Mouse (Mus musculus): ENCODE results near the gene Senp7. TPM values are rescaled to one million over a fixed set of nuclear protein-coding genes. Genes with fewer than 3 reads are reported as not detected.
A peak's percentile ranks its signal among the peaks of the same experiment; 100 is the strongest.

The Senp7 gene
- polyA plus RNA-seq, 1 experiment = 3.6 TPM

DNA sequence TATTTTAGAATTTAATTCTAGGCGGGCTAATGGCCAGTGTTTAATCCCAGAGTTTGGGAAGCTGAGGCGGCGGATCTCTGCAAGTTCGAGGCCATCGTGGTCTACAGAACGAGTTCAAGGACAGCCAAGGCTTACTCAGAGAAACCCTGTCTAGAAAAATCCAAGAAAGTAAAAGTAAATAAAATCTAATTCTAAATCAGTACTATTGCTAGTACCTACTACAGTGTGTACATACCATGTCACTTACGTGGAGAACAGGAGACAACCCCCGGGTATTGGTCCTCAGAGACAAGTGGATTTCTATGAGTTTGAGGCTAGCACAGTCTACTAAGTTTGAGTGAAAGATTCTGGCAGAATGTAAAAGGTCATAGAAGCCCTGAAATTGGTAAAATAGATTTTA, 10.0 kb upstream of the Senp7 start:
- H3K4me1 ChIP-seq (ENCODE audit: control insufficient read depth, insufficient read depth, insufficient read length) = peaks cover 4% of the 10 kb centered on the region
- no peak for DNase-seq (ENCODE audit: low read depth in 1 of 2, low spot score in 2 of 2)
- peak overlapping the region; percentile 96 for H3K27ac ChIP-seq (ENCODE audit: insufficient read depth, low read length)
- H3K4me3 ChIP-seq (ENCODE audit: extremely low read depth, insufficient read depth, insufficient read length) = peak overlapping the region; percentile 95
- 0 out of 2 replicates have a peak, but pooled peaks cover 4% of the 10 kb centered on the region for H3K36me3 ChIP-seq (ENCODE audit: control insufficient read depth, insufficient read depth, low read length)
- TF ChIP-seq POLR2A (IDR thresholded peaks at IDR 0.05; ENCODE audit: low read depth, low read length) = no peak
- no peak for TF ChIP-seq CTCF (IDR thresholded peaks at IDR 0.05; ENCODE audit: extremely low read depth, insufficient read depth, insufficient read length, insufficient replicate concordance)
- H3K27me3 ChIP-seq (ENCODE audit: control insufficient read depth, insufficient read depth, low read length) = no peaks in the 10 kb centered on the region
- 29% methylated on average over 8 of the region's 8 CpGs for WGBS

DNA sequence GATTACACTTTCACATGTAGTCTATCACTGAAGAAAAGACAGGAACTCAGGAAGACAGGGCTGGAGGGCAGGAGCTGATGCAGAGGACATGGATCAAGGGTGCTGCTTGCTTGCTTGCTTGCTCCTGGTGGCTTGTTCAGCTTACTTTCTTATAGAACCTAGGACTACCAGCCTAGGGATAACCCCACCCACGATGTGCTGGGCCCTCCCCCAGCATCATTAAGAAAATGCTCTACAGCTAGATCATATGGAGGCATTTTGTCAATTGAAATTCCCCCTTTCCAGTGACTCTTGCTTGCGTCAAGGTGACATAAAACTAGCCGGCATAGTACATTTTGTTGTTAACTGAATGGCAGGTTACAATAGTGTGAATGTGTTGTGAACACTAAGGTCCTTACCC, 7.8 kb downstream of the Senp7 start:
- no peaks in the 10 kb centered on the region for H3K27me3 ChIP-seq (ENCODE audit: control insufficient read depth, insufficient read depth, low read length)
- DNase-seq (ENCODE audit: low read depth in 1 of 2, low spot score in 2 of 2) = no peak
- no peak for TF ChIP-seq CTCF (IDR thresholded peaks at IDR 0.05; ENCODE audit: extremely low read depth, insufficient read depth, insufficient read length, insufficient replicate concordance)
- H3K27ac ChIP-seq (ENCODE audit: insufficient read depth, low read length) = no peak overlapping the region
- no peak overlapping the region for H3K4me3 ChIP-seq (ENCODE audit: extremely low read depth, insufficient read depth, insufficient read length)
- no peaks in the 10 kb centered on the region for H3K4me1 ChIP-seq (ENCODE audit: control insufficient read depth, insufficient read depth, insufficient read length)
- WGBS = 80% methylated on average over 3 of the region's 3 CpGs
- H3K36me3 ChIP-seq (ENCODE audit: control insufficient read depth, insufficient read depth, low read length) = no peaks in the 10 kb centered on the region

DNA sequence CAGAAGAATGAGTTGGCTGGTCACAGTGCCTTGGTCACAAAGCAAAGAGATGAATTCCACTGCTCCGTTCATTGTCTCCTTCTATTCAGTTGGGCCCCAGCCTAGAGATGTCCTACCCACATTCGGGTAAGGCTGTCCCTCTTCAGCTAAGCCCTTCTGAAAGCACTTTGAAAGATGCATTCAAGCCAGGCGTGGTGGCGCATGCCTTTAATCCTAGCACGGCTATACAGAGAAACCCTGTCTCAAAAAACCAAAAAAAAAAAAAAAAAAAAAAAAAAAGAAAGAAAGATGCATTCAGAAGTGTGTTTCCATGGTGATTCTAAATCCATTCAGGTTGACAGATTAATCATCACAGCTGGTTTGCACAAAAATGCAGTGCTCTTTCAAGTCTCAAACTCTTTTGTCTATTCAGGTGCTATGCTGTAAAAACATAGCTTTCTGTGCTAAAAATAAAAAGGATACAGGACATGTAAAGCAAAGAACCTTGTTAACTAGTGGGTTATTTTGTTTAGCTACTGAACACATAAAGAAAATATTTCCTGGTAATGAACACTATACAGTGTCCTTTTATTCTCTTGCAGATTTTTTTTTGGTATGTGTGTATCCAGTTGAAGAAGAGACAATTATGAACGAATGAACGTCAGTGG, 8.9 kb downstream of the Senp7 start:
- Histone ChIP-seq H3K27me3 (ENCODE audit: control insufficient read depth, insufficient read depth, low read length) (no peaks in the 10 kb centered on the region), H3K4me3 (ENCODE audit: extremely low read depth, insufficient read depth, insufficient read length) (no peak overlapping the region), H3K27ac (ENCODE audit: insufficient read depth, low read length) (no peak overlapping the region), H3K36me3 (ENCODE audit: control insufficient read depth, insufficient read depth, low read length) (no peaks in the 10 kb centered on the region), H3K4me1 (ENCODE audit: control insufficient read depth, insufficient read depth, insufficient read length) (peaks cover 7% of the 10 kb centered on the region; the same call in 1 of the 2 replicates)
- DNase-seq (ENCODE audit: low read depth in 1 of 2, low spot score in 2 of 2) = no peak
- TF ChIP-seq POLR2A (IDR thresholded peaks at IDR 0.05; ENCODE audit: low read depth, low read length) (no peak), CTCF (IDR thresholded peaks at IDR 0.05; ENCODE audit: extremely low read depth, insufficient read depth, insufficient read length, insufficient replicate concordance) (no peak)
- 79% methylated on average over 7 of the region's 7 CpGs for WGBS

DNA sequence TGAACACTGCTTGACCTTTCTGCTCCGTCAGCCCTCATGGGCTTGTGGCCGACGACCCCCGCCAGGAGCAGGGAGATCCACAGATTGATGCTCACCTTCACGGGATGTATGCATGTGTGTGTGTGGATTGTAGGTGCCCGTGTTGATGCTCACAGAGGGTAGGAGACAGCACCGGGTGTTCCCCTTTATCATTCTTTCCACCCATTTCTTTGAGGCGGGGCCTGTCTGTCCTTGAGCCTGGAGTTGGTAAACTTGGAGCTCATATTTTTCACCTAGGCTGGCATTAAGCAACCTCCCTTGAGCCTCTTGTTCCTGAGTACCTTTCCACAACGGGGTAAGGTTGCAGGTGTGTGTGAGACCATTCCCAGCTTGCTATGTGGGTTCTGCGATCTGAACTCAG, 10.0 kb downstream of the Senp7 start:
- no peaks in the 10 kb centered on the region for H3K36me3 ChIP-seq (ENCODE audit: control insufficient read depth, insufficient read depth, low read length)
- no peak for TF ChIP-seq POLR2A (IDR thresholded peaks at IDR 0.05; ENCODE audit: low read depth, low read length)
- no peak for TF ChIP-seq CTCF (IDR thresholded peaks at IDR 0.05; ENCODE audit: extremely low read depth, insufficient read depth, insufficient read length, insufficient replicate concordance)
- WGBS = 85% methylated on average over 10 of the region's 10 CpGs
- no peak overlapping the region for H3K27ac ChIP-seq (ENCODE audit: insufficient read depth, low read length)
- H3K27me3 ChIP-seq (ENCODE audit: control insufficient read depth, insufficient read depth, low read length) = no peaks in the 10 kb centered on the region
- H3K4me3 ChIP-seq (ENCODE audit: extremely low read depth, insufficient read depth, insufficient read length) = no peak overlapping the region
- no peak for DNase-seq (ENCODE audit: low read depth in 1 of 2, low spot score in 2 of 2)
- H3K4me1 ChIP-seq (ENCODE audit: control insufficient read depth, insufficient read depth, insufficient read length) = peaks cover 9% of the 10 kb centered on the region

- Histone ChIP-seq H3K36me3 (ENCODE audit: control insufficient read depth, insufficient read depth, low read length) (no peaks in the 10 kb centered on the region), H3K4me3 (ENCODE audit: extremely low read depth, insufficient read depth, insufficient read length) (no peak overlapping the region), H3K27me3 (ENCODE audit: control insufficient read depth, insufficient read depth, low read length) (no peaks in the 10 kb centered on the region), H3K4me1 (ENCODE audit: control insufficient read depth, insufficient read depth, insufficient read length) (peaks cover 9% of the 10 kb centered on the region), H3K27ac (ENCODE audit: insufficient read depth, low read length) (peak overlapping the region; percentile 90)
- WGBS = 38% methylated on average over 7 of the region's 7 CpGs
- peak; percentile 47 to 65 for DNase-seq (ENCODE audit: low read depth in 1 of 2, low spot score in 2 of 2)
- TF ChIP-seq POLR2A (IDR thresholded peaks at IDR 0.05; ENCODE audit: low read depth, low read length) (peak; percentile 21), CTCF (IDR thresholded peaks at IDR 0.05; ENCODE audit: extremely low read depth, insufficient read depth, insufficient read length, insufficient replicate concordance) (no peak)
Measured at GRCm38 (mm10) chr16:56061995-56062594, 14.0 kb downstream of the Senp7 start.

DNA sequence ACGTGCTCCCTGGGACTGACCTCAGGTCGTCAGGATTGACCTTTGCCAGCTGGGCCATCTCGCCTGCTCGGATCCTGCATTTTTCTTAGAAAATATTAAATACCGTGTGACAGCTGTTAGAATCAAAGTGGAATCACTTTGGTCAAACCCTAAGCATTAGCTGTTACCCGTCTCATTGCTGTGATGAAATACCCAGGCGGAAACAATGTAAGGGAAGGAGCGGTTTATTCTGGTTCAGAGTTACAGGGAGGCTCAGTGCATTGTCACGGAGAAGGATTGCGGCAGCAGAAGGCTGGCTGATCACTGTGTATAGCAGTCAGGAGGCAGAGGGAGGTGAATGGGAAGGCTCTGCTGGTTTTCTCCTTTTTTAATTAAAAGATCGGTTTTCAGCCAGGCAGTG, 14.8 kb downstream of the Senp7 start:
- H3K4me3 ChIP-seq (ENCODE audit: extremely low read depth, insufficient read depth, insufficient read length) = no peak overlapping the region
- H3K36me3 ChIP-seq (ENCODE audit: control insufficient read depth, insufficient read depth, low read length) = no peaks in the 10 kb centered on the region
- 82% methylated on average over 11 of the region's 11 CpGs for WGBS
- H3K27me3 ChIP-seq (ENCODE audit: control insufficient read depth, insufficient read depth, low read length) = no peaks in the 10 kb centered on the region
- DNase-seq (ENCODE audit: low read depth in 1 of 2, low spot score in 2 of 2) = no peak
- TF ChIP-seq POLR2A (IDR thresholded peaks at IDR 0.05; ENCODE audit: low read depth, low read length) (no peak), CTCF (IDR thresholded peaks at IDR 0.05; ENCODE audit: extremely low read depth, insufficient read depth, insufficient read length, insufficient replicate concordance) (no peak)
- H3K27ac ChIP-seq (ENCODE audit: insufficient read depth, low read length) = no peak overlapping the region
- H3K4me1 ChIP-seq (ENCODE audit: control insufficient read depth, insufficient read depth, insufficient read length) = peaks cover 9% of the 10 kb centered on the region

DNA sequence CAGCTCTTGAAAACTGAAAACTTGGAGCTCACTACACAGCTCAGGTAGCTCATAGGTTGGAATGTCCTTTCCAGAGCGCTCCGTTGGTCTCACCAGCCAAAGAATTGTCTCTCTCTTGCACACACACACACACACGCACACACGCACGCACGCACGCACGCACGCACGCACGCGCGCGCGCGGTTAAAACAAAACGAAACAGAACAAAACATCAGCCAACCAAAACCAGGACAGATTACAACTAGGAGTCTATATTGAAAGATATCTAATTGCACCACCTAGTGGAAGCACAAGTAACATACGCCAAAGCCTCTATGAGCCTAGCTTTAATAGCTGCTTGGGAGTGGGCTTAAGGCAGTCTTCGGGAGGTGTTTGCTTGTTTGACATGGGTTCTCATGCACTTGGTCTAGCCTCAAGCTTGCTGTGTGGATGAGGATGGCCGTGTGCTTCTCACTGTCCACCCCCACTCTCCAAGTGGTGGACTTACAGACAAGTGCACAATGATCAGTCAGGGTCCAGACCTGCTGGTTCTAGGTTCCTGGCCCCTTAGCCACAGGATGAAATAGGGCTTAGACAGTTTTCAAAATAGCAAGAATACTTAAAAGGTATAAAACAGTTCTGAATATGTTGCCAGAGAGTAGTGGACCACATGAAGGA, 16.3 kb downstream of the Senp7 start:
- TF ChIP-seq POLR2A (IDR thresholded peaks at IDR 0.05; ENCODE audit: low read depth, low read length) (no peak), CTCF (IDR thresholded peaks at IDR 0.05; ENCODE audit: extremely low read depth, insufficient read depth, insufficient read length, insufficient replicate concordance) (peak; percentile 4; the same call in 1 of the 2 replicates)
- peak; percentile 34 to 65 for DNase-seq (ENCODE audit: low read depth in 1 of 2, low spot score in 2 of 2)
- H3K27ac ChIP-seq (ENCODE audit: insufficient read depth, low read length) = peak overlapping the region; percentile 73
- H3K4me1 ChIP-seq (ENCODE audit: control insufficient read depth, insufficient read depth, insufficient read length) = peaks cover 13% of the 10 kb centered on the region
- peak overlapping the region; percentile 57 for H3K4me3 ChIP-seq (ENCODE audit: extremely low read depth, insufficient read depth, insufficient read length)
- WGBS = 2% methylated on average over 20 of the region's 20 CpGs
- H3K36me3 ChIP-seq (ENCODE audit: control insufficient read depth, insufficient read depth, low read length) = no peaks in the 10 kb centered on the region
- no peaks in the 10 kb centered on the region for H3K27me3 ChIP-seq (ENCODE audit: control insufficient read depth, insufficient read depth, low read length)

Data from spleen, adult 2 months (tissue).